Mouse (Mus musculus): ENCODE results near the gene Endog. TPM values are rescaled to one million over a fixed set of nuclear protein-coding genes. Genes with fewer than 3 reads are reported as not detected.
"Not testable (repeated sequence)": the region's sequence is repeated elsewhere in the genome, so short reads cannot be mapped to it uniquely, and the experiment has no call there.

The Endog gene
- total and polyA plus RNA-seq, 2 experiments: 78.7 to 132 TPM

- WGBS: 37% methylated on average over 4 of the region's 4 CpGs
- Histone ChIP-seq H3K36me3 (ENCODE audit: control insufficient read depth, insufficient read depth, low read length) (no peaks in the 10 kb centered on the region), H3K9ac (ENCODE audit: low read depth, low read length) (no peak overlapping the region), H3K27ac (replicated peaks; ENCODE audit: insufficient read depth, low read depth, low read length) (peak overlapping the region; percentile 8), H3K27me3 (ENCODE audit: control insufficient read depth, insufficient read depth, low read length) (no peaks in the 10 kb centered on the region), H3K79me2 (ENCODE audit: control insufficient read depth, insufficient read depth, low read length) (peaks cover 3% of the 10 kb centered on the region; the same call in 1 of the 2 replicates), H3K4me3 (ENCODE audit: insufficient read depth, low read depth, low read length) (no peak overlapping the region), H3K4me1 (ENCODE audit: control insufficient read depth, insufficient read depth, low read length) (peaks cover 8% of the 10 kb centered on the region; the same call in 1 of the 2 replicates)
- TF ChIP-seq POLR2A (IDR thresholded peaks at IDR 0.05; ENCODE audit: extremely low read depth, insufficient read depth, low read length): no peak
- TF ChIP-seq CTCF (IDR thresholded peaks at IDR 0.05; ENCODE audit: low read depth, low read length): no peak
- peak; percentile 74 for DNase-seq (ENCODE audit: extremely low read depth, low read depth, low spot score)
Measured at GRCm38 (mm10) chr2:30130156-30130555, 41.1 kb upstream of the Endog start.

DNA sequence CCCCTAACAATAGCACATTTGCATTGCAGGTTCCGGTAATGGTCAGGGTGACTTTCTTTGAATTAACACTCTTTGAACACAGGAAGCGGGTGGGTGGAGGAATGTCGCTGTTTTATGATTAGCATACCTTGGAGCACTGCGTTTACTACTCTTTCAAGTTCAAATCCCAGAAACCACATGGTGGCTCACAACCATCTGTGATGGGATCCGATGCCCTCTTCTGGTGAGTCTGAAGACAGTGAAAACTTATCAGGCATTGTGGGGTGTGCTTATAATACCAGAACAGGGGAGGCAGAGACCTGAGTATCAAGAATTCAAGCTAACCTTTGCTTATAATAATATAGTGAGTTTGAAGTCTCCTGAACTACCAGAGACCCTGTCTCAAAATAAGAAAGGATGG is 40.1 kb upstream of the Endog start:
- not testable (repeated sequence) for H3K36me3 ChIP-seq (ENCODE audit: control insufficient read depth, insufficient read depth, low read length); H3K4me3 ChIP-seq (ENCODE audit: insufficient read depth, low read depth, low read length); H3K9ac ChIP-seq (ENCODE audit: low read depth, low read length); DNase-seq (ENCODE audit: extremely low read depth, low read depth, low spot score); H3K27me3 ChIP-seq (ENCODE audit: control insufficient read depth, insufficient read depth, low read length); H3K27ac ChIP-seq (replicated peaks; ENCODE audit: insufficient read depth, low read depth, low read length); H3K79me2 ChIP-seq (ENCODE audit: control insufficient read depth, insufficient read depth, low read length)
- 81% methylated on average over 5 of the region's 5 CpGs for WGBS
- peaks cover 11% of the 10 kb centered on the region; the same call in 1 of the 2 replicates for H3K4me1 ChIP-seq (ENCODE audit: control insufficient read depth, insufficient read depth, low read length)

GRCm38 (mm10) chr2:30132801-30133612 is 38.3 kb upstream of the Endog start:
- TF ChIP-seq CTCF (IDR thresholded peaks at IDR 0.05; ENCODE audit: low read depth, low read length): no peak
- no peak for TF ChIP-seq POLR2A (IDR thresholded peaks at IDR 0.05; ENCODE audit: extremely low read depth, insufficient read depth, low read length)
- 1% methylated on average over 16 of the region's 16 CpGs for WGBS
- peaks cover 11% of the 10 kb centered on the region; the same call in 1 of the 2 replicates for H3K4me1 ChIP-seq (ENCODE audit: control insufficient read depth, insufficient read depth, low read length)

GRCm38 (mm10) chr2:30133613-30134377 is 37.5 kb upstream of the Endog start, which contains the start of gene Tbc1d13:
TSS of gene Tbc1d13 (plus strand) at chr2:30133746.
- TF ChIP-seq CTCF (IDR thresholded peaks at IDR 0.05; ENCODE audit: low read depth, low read length): no peak
- TF ChIP-seq POLR2A (IDR thresholded peaks at IDR 0.05; ENCODE audit: extremely low read depth, insufficient read depth, low read length): peak; percentile 96
- Histone ChIP-seq H3K4me1 (ENCODE audit: control insufficient read depth, insufficient read depth, low read length) (peaks cover 11% of the 10 kb centered on the region; the same call in 1 of the 2 replicates), H3K9ac (ENCODE audit: low read depth, low read length) (peak within 1 kb of the TSS; percentile 92), H3K27ac (replicated peaks; ENCODE audit: insufficient read depth, low read depth, low read length) (peak within 1 kb of the TSS; percentile 92), H3K36me3 (ENCODE audit: control insufficient read depth, insufficient read depth, low read length) (peaks cover 14% of the 10 kb centered on the region), H3K4me3 (ENCODE audit: insufficient read depth, low read depth, low read length) (peak within 1 kb of the TSS; percentile 92), H3K27me3 (ENCODE audit: control insufficient read depth, insufficient read depth, low read length) (no peaks in the 10 kb centered on the region), H3K79me2 (ENCODE audit: control insufficient read depth, insufficient read depth, low read length) (peaks cover 13% of the 10 kb centered on the region)
- DNase-seq (ENCODE audit: extremely low read depth, low read depth, low spot score): peak; percentile 88
- under 1% methylated on average over 46 of the region's 46 CpGs for WGBS

More at GRCm38 (mm10) chr2:30132801-30133612, 38.3 kb upstream of the Endog start:
- Histone ChIP-seq H3K27me3 (ENCODE audit: control insufficient read depth, insufficient read depth, low read length) (no peaks in the 10 kb centered on the region), H3K27ac (replicated peaks; ENCODE audit: insufficient read depth, low read depth, low read length) (peak overlapping the region; percentile 92), H3K4me3 (ENCODE audit: insufficient read depth, low read depth, low read length) (peak overlapping the region; percentile 92), H3K79me2 (ENCODE audit: control insufficient read depth, insufficient read depth, low read length) (peaks cover 13% of the 10 kb centered on the region), H3K9ac (ENCODE audit: low read depth, low read length) (peak overlapping the region; percentile 67), H3K36me3 (ENCODE audit: control insufficient read depth, insufficient read depth, low read length) (peaks cover 14% of the 10 kb centered on the region)
- DNase-seq (ENCODE audit: extremely low read depth, low read depth, low spot score): peak; percentile 83

DNA sequence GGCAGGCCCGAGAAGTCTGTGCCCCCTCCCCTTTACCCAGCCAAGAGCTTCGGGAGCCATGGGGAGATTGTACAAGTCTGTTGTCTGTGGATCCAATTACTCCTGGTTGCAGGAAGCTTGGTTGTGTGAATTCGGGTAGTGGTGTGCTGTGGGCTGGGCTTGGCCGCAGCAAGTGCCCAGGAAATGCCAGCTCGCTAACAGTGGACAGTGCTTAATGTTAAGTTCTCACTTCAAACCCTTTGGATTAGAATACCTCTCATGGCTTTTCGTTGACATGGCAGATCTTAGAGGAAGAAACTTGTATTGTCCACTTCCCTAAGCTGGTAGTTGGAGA is 36.9 kb upstream of the Endog start:
- H3K4me1 ChIP-seq (ENCODE audit: control insufficient read depth, insufficient read depth, low read length): peaks cover 11% of the 10 kb centered on the region; the same call in 1 of the 2 replicates
- H3K79me2 ChIP-seq (ENCODE audit: control insufficient read depth, insufficient read depth, low read length): peaks cover 13% of the 10 kb centered on the region
- no peak for TF ChIP-seq CTCF (IDR thresholded peaks at IDR 0.05; ENCODE audit: low read depth, low read length)
- TF ChIP-seq POLR2A (IDR thresholded peaks at IDR 0.05; ENCODE audit: extremely low read depth, insufficient read depth, low read length): no peak
- peaks cover 17% of the 10 kb centered on the region for H3K36me3 ChIP-seq (ENCODE audit: control insufficient read depth, insufficient read depth, low read length)
- WGBS: 3% methylated on average over 6 of the region's 6 CpGs
- peak overlapping the region; percentile 92 for H3K4me3 ChIP-seq (ENCODE audit: insufficient read depth, low read depth, low read length)
- H3K27ac ChIP-seq (replicated peaks; ENCODE audit: insufficient read depth, low read depth, low read length): peak overlapping the region; percentile 77
- DNase-seq (ENCODE audit: extremely low read depth, low read depth, low spot score): peak; percentile 66
- H3K27me3 ChIP-seq (ENCODE audit: control insufficient read depth, insufficient read depth, low read length): no peaks in the 10 kb centered on the region
- peak overlapping the region; percentile 92 for H3K9ac ChIP-seq (ENCODE audit: low read depth, low read length)

All from liver, adult 2 months (tissue).